Mouse (Mus musculus) WW6 (cell line): ENCODE data around the gene Lrrk2.
A peak's percentile ranks its signal among the peaks of the same experiment; 100 is the strongest.

ENCODE experiments used
- DNase-seq: peaks from one replicate; pipeline ENCODE4 v3.0.0-alpha.2; 2013; ENCODE audit warnings: low read depth, low spot score

The Lrrk2 gene

GRCm38 (mm10) chr15:91685880-91686563 is 13.0 kb downstream of the Lrrk2 start:
- no peak for DNase-seq

GRCm38 (mm10) chr15:91690648-91691047 is 17.7 kb downstream of the Lrrk2 start:
- no peak for DNase-seq

GRCm38 (mm10) chr15:91693051-91693450 is 20.1 kb downstream of the Lrrk2 start:
- DNase-seq = no peak

DNA sequence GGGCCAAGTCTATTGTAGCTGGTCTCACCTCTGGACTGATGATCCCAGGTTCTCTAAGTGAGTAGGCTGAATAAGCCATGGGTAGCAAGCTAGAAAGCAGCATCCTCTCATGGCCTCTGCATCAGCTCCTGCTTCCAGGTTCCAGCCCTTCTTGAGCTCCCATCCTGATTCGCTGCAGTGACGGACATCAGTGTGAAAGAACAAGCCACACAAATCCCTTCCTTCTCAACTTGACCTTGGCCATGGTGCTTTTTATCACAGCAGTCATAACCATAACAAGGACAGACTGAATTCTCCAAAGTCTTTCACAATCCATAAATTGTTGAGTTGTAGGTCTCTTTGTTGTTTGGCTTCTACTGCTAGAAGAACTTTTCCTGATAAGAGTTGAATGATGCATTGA is 20.9 kb downstream of the Lrrk2 start:
- DNase-seq = no peak

DNA sequence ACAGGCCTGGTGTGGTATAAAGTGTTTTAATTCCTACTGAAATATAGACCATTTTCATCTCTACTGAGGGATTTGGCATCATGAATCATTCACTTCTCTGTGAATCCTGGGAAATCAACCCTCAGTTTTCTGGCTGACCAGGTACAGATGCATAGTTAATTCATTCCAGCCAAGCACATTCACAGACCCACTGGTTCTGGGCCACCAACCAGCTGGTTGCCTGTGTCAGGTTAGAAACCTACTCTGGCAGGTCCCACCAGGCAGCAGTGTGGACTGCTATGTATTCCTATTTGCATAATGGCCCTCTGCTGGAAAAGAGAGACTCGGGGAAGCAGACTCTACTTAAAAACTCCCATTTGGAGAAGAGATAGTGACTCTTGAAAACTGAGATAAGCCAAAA is 27.9 kb downstream of the Lrrk2 start:
- no peak for DNase-seq

GRCm38 (mm10) chr15:91702991-91703715 is 30.2 kb downstream of the Lrrk2 start:
- no peak for DNase-seq

DNA sequence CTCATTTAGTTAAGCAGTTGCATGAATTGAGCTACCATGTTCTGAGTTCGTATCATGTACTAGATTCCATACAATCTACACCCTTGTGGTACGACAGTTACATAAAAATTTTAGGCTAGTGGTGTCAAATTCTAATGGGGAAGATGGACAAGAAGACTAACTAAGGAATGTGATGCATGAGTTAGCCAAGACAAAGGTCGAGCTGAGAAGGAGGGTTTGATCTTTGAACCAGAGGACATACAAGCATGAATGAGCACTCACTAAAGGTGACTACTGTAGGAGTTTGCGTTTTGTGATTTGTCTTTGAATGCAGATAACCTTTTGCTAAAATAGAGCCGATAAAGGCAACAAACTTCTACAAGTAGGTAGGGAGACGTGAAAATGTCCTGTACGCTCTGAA is 31.1 kb downstream of the Lrrk2 start:
- DNase-seq = no peak

DNA sequence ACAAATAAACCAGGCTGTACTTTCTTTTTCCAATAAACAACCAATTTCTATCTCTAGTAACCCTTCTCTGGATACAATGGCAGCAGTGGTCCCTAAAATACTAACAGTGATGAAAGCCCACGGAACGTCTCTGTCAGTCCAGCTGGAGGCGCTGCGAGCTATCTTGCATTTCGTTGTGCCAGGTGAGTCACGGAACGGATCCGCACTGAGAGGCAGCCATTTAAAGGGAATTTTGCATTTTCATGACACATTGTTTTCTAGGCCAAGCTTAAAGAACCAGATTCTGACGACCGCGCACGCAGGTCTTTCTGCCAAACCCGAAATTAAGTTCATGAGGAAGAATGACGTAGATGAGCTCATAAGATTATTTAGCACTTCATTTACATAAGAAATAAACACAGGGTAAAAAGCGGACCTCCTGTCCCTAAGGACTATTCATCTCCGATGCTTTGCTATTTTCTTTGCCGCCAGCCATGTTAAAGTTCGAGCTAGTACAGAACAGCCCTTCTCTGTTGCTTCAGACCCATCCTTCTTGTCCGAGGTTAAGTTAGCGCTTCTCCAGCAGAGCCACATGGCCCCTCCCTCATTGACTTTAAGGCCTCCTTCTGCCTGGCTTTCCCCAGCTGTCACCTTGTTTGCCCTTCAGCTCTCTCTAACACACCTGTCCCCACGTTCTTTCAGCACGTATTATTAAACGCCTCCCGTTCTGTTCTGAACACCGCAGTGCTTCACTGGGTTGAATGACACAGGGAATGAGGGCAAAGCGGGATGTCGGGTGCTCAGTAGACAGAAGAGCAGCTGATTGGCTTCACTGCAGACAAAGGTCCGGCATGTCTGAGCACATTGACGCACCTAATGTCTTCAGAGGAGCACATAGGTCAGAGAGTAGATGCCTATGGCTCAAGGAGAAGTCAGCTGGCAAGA is 36.5 kb downstream of the Lrrk2 start:
- DNase-seq = peak; percentile 22

DNA sequence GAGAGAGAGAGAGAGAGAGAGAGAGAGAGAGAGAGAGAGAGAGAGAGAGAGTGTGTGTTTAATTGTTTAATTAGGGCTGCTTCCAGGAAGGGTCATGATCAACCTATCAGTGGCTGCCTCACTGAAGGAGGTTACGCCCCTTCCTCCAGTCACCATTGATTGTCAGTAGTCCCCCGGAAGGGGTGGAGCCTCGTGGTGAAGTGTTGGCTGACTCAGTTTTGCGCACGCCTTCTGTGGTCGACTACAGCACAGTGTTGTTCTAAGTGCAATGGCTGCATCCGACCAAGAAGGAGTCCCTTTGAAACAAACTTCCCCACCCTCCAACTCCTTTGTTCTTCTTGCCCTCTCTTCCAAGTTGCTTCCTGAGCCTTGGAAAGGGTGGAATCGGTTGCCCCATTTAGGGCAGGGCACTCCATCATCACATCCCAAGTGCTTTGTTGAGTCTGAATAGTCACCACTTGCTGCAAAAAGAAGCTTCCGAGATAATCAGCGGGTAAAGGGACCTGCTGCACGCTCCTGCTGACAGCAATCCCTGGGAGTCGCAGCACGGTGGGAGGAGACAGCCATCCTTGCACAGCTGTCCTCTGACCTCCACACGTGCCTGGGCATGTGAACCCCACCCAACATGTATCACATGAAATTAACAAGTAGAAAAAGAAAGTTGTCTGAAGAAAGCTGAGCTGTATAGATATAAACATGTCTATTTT is 62.4 kb downstream of the Lrrk2 start:
- DNase-seq = peak; percentile 36

GRCm38 (mm10) chr15:91736791-91737533 is 64.0 kb downstream of the Lrrk2 start:
- DNase-seq = no peak

- DNase-seq = no peak
Observed at GRCm38 (mm10) chr15:91738808-91739207, 65.8 kb downstream of the Lrrk2 start.

DNA sequence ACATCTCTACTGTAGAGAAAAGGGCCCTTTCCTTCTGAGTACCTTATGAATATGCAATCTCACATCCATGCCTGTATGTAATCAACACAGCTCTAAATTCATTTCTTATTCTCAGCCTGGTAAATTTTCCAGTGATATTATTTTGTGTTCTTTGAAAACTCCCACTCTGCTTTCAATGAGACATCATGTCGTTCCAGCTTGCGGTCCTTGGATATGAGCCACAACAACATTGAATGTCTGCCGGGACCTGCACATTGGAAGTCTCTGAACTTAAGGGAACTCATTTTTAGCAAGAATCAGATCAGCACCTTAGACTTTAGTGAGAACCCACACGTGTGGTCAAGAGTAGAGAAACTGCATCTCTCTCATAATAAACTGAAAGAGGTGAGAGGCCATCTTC is 72.5 kb downstream of the Lrrk2 start:
- no peak for DNase-seq

GRCm38 (mm10) chr15:91752111-91752510 is 79.1 kb downstream of the Lrrk2 start:
- no peak for DNase-seq

- DNase-seq = no peak
Observed at GRCm38 (mm10) chr15:91753378-91754080, 80.6 kb downstream of the Lrrk2 start.

DNA sequence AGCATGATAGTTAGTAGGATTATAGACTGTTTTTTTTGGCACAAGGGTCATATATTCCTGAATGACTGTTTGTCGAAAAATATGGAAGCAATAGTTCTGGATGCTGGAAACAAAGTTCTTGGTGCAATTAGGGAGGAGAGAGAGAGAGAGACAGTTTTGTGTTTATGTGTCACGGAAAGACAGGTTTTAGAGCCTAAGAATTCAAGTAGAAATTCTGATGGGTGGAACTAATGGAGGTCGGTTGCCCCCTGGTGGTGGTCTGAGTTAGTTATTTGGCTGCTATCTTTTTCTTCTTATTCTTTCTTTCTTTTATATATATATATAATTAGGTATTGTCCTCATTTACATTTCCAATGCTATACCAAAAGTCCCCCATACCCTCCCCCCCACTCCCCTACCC is 81.6 kb downstream of the Lrrk2 start:
- DNase-seq = no peak

GRCm38 (mm10) chr15:91755756-91756155 is 82.8 kb downstream of the Lrrk2 start:
- no peak for DNase-seq

- no peak for DNase-seq
Observed at GRCm38 (mm10) chr15:91772041-91772440, 99.1 kb downstream of the Lrrk2 start.

DNA sequence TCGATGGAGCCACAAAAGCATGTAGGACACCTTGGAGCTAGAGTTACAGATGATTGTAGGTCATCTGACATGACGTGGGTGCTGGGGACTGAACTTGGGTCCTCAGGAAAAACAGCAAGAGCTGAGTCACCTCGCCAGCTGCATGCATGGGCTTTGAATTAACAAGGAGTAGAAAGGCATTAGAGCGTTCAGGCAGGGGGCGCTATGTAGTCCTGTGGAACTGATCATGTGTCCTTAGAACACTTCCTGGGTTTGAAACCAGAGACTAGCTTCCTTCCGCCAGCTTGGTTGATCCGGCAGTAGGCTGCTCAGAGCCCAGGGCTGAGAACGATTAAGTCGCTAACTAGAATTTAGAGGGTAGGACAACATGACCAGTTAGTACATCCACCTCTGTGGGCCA is 106.2 kb downstream of the Lrrk2 start:
- DNase-seq = peak; percentile 24

GRCm38 (mm10) chr15:91781172-91781571 is 108.2 kb downstream of the Lrrk2 start:
- peak; percentile 31 for DNase-seq

- DNase-seq = no peak
Observed at GRCm38 (mm10) chr15:91788338-91788737, 115.4 kb downstream of the Lrrk2 start.
